Mouse (Mus musculus): ENCODE results near the gene Fam189a2.
A peak's percentile ranks its signal among the peaks of the same experiment; 100 is the strongest.

Fam189a2 gene

DNA sequence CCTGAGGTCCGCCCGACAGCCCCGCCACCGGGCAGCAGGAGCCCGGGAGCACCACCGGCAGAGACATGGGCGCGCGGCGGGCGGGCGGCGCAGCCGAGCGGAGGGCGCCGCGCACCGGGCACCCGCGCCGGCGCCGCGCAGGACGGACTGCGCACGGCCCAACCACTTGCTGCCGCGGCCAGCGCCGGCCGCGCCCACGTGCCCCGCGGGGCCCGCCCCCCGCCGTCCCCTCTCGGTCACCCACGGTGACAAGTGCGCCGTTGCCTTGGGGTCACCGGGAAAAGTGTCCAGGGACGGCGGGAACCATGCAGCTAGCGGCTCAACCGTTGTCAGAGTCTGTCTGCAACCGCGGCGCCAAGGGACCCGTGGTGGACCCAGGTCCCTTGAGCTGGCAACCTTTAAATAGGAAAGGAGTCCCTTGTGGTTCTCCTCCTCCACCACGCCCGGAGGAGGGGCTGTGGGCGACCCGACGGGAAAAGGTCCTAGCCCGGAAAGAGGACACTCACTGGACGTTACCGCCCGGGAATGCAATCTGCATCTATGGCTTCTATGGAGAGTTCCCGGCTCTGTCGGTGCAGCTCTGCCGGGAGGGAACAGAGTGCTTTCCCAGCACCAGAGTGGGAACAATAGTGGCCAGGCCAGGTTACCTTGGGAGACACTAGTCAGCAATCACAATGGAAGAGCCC, at the start of gene Fam189a2:
Fam189a2 (minus strand) TSS at position 149 of the 686 bp plus-strand sequence.
- DNase-seq (ENCODE audit: low spot score), result no peak

DNA sequence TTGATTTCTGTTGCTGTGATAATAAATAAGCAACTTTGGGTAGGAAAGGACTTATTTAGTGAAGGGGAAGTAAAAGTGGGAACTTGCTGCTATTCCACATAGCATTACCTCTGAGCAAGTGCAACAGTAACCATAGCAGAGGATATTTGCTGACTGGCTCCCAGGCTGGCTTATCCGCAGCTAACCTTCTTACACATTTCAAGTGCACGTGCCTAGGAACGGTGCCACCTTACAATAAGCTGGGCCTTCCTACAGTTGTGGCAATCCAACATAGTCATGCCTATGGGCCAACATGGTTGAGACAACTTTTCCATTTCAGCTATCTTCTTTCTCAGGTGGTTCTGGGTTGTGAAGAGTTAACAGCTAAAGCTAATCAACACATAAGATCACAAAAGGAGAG, 46.8 kb upstream of the Fam189a2 start:
- DNase-seq (ENCODE audit: low spot score), result no peak

DNA sequence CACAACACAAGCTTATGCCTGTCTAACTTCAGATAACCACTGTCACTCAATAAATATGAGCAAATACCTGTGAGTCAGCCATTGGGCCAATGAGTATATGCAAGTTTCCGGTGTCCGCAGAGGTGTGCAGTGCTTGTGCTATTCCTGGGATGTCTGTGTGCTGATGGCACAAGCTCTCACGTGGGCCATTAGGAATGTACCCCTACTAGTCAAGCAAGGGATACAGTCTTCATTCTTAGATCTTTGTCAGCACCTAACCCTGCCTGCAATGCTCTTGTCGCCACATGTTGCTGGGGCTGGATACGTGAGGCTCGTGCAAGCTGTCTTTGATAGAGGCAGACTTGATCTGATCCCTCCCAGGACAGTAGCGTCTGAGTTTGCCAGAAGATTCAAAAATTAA, 45.7 kb upstream of the Fam189a2 start:
- no peak for DNase-seq (ENCODE audit: low spot score)

DNA sequence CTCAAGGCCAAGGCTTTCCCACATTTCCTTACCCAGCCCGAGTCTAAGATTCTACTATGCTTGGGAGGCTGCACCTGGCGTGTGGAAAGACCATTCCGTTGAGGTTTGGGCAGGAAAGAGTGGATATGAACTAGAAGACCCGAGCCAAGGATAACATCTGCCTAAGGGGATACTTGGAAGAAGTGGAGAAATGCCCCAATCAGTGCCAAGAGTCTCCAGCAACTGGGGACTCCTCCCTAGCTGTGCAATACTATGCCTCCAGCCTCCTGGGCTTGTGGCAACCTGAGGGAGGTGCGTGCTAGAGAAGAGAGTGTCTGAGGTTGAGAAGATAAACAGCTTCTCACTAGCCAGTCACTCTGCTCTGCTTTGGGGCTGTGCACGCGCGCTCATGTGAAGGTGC, 45.1 kb upstream of the Fam189a2 start:
- DNase-seq (ENCODE audit: low spot score), result peak; percentile 34

DNA sequence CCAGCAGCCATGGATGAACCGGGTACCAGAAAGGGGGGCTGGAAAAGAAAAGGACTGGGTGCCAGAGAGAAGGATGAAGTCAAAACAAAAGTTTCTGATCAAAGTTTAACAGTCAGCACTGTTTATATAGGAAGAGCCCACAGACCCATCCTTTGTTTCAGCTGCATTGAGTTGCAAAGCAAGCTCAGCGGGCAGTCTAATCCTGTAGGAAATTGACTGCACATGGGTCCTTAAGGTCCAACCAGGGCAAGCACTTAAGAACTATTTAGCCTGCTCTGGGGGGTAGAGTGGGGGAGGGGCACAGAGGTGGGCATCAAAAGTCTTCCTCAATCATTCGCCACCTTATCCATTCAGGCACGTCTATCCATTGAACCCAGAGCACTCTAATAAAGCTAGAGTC, 42.3 kb upstream of the Fam189a2 start:
- DNase-seq (ENCODE audit: low spot score), result no peak

DNA sequence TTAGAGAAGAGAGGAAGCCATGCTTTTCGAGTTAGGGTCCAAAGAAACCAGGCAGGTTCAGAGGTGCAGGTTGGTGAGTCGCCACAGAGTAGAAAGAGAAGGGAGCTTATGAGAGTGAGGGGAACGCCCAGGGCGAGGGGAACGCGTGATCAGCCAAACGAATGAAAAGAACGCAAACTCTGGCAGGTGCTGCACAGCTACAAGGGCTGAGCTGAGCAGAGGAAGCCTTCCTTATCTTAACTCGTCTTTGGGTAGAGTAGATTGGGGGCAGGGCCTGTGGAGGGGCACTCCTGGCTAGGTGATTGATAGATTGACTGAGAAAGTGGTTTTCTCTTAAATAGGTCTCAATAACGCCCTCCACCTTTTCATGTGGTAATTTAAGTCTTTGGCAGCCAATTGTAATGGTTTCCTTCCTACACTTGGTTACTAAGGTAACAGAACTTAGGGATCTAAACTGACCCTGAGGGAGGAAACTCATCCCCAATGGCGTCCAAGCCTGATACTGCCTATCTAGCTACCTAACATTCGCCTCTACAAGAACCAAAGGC, 33.6 kb upstream of the Fam189a2 start:
- no peak for DNase-seq (ENCODE audit: low spot score)

DNA sequence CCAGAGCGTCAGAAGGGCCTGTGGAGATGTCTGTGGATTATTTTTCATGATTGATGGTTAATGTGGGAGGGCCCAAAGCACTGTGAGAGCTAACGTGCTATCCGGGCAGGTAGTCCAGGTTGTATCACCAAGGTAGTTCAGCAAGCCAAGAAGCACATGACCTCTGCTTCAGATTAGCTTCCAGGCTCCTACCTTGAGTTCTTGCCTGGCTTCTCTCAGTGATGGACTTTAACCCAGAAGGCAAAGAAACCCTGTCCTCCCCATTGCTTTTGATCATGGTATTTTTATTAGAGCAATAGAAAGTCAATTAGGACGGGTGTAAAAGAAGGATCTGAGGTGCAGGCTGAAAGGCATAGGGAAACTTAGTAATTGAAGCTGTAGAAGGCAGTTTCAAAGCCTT, 32.8 kb upstream of the Fam189a2 start:
- DNase-seq (ENCODE audit: low spot score), result no peak

DNA sequence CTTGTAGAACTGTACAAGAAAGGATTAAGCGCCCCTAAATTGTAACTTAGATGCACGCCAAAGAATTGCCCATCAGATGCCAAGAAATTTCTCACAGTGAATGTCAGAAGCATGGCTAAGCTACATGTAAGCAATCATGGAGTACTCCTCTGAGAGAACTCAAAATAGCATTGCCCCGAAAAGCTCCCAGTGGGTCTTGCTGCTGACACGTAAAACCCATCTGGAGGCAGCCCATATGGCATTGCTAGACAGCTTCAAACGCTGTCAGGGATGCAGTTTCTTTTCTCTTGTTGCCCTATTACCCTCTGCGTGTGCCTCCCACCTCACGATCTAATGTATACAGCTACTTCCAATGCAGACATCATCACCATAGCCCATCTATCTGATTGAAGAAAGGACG, 28.0 kb upstream of the Fam189a2 start:
- no peak for DNase-seq (ENCODE audit: low spot score)

DNA sequence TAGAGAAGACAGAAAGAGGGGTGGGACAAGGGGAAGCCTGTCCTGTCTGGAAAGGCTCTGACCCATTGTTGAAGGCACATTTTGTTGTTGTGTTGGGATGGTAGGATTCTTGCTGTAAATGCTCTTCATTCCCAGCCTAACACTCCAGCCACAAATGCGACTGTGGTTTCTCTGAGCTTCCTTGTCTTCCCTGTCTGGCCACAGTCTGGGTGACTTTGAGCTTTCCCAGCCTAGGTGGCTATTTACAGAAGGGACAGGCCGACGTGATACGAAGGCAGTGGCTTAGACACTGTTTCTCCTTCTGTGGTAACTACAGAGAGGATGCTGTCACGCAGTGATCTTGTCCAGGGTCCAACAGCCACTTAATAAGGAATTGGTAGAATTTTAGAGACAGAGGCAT, 27.2 kb upstream of the Fam189a2 start:
- DNase-seq (ENCODE audit: low spot score), result no peak

DNA sequence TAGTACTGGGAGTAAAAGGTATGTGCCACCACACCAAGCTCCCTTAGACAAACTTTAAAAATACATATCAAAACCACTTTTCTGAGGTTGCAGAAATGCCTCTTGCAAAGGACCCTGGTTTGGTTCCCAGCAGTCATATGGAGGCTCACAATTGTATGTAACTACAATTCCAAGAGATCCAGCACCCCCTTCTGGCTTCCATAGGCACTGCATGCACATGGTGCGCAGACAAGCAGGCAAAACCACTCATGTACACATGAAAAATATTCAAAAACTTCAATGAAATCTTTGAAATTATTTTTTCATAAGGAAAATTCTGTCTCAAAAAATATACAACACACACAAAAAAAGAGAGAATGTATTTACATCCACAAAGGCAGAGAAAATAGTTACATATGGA, 26.1 kb upstream of the Fam189a2 start:
- no peak for DNase-seq (ENCODE audit: low spot score)

DNA sequence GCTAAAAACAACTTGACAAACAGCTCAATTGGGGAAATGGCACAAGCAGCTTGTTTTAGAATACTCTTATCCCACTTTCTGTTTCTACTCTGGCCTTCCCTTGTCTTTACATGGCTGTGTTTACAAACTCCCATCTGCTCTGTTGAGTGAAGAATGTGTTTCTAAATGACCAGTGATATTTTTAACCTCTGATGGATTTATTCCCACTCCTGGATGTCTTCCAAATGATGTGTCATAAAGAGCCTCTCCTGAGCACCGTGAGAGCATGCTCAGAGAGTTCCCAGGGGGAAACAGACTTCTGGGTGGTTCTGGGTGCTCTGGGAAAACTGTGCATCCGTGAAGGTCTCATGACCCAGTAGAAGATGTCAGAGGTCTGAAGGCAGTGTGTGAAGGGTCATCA, 24.1 kb upstream of the Fam189a2 start:
- DNase-seq (ENCODE audit: low spot score), result peak; percentile 98

DNA sequence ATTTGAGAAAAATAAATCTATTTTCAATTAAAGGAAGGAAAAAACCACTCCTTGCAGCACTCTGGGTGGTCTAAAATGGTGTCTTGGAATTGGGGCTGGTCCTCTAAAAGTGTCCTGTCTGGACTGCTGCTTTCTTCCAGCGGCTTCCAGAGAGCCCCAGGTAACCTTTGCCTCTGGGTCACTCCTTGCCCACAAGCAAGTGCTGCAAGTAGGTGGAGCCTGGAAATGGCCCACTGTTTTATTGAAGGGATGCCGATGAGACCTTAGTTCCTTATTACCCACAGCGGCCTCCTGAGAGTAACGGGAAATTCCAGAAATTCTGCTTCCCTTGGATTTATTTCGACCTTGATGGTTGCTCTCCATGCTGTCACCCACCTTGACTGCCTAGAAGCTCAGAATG, 23.4 kb upstream of the Fam189a2 start:
- DNase-seq (ENCODE audit: low spot score), result peak; percentile 49

DNA sequence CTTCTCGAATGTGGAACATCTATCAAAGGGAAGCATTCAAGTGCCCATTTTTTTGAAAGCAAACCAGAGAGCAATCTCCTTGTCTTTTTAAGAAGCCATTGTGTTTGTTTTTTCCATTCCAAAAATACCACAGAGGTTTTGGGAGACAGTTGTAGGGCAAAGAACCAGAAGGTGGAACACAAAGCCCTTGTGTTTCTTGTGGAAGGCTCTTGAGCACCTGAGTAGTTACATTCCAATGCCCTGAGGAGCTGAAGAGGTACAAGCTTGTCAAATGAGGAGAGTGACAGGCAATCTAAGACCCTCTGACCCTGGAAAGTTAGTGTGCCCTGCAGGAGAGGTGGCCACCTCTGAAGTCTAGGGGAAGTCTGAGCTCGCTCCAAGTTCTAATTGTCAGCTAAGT, 19.7 kb upstream of the Fam189a2 start:
- DNase-seq (ENCODE audit: low spot score), result no peak

DNA sequence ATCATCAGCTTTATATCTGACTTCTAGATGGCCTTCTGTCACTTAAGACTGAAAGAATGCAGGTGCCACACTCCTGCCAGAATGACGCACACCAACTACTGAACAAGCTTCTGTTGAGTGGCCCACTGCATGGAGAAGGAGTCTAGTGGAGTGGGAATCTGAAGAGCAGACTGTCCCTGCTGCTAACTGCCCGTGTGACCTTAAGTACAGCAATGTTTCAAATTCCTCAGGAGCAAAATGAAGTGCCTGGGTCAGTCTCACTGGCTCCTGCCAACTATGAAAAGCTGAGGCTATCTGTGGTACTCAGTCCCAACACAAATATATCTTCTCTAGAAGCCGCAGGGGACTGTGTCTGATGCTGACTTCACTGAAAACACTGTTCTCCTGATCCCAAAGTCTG, 18.5 kb upstream of the Fam189a2 start:
- no peak for DNase-seq (ENCODE audit: low spot score)

DNA sequence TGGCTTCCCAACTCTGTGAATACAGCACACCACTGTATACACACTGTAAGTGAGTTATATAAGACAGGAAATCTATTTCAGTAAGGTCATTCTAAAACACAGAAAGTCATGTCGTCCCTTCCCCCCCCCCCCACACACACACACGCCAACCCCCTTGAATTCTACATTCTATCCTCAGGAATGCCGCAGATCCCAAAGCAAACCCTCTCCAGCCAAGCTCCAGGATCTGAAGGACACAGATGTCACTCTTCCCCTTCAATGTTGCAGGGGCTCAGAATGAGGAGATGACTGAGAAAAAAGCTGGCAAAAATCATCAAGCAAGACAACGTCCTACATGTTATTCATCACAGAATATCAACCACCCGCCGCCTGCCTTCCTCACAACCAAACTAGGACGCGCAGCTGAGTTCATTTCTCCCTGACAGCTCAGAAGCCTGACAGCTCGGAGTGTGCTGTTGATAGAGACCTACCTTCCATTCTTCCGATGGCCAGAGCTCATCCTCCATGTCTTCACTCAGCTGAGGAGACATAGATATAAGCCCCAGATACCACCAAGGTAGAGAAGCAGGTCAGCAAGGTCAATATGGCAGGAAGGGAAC, 15.7 kb upstream of the Fam189a2 start:
- no peak for DNase-seq (ENCODE audit: low spot score)

DNA sequence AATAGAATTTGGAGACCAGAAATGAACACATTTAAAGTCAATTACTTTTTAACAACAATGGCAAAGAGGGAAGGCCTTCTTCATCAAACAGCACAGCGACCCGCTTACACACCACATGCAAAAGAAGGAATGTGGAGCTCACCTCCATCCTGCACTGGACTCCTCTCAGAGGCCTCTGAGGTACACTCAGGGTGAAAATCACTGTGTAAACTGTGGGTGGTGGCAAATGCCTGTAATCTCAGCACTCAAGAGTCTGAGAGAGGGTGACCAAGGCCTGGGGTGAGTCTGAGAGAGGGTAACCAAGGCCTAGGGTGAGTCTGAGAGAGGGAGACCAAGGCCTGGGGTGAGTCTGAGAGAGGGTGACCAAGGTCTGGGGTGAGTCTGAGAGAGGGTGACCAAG, 11.6 kb upstream of the Fam189a2 start:
- DNase-seq (ENCODE audit: low spot score), result no peak

DNA sequence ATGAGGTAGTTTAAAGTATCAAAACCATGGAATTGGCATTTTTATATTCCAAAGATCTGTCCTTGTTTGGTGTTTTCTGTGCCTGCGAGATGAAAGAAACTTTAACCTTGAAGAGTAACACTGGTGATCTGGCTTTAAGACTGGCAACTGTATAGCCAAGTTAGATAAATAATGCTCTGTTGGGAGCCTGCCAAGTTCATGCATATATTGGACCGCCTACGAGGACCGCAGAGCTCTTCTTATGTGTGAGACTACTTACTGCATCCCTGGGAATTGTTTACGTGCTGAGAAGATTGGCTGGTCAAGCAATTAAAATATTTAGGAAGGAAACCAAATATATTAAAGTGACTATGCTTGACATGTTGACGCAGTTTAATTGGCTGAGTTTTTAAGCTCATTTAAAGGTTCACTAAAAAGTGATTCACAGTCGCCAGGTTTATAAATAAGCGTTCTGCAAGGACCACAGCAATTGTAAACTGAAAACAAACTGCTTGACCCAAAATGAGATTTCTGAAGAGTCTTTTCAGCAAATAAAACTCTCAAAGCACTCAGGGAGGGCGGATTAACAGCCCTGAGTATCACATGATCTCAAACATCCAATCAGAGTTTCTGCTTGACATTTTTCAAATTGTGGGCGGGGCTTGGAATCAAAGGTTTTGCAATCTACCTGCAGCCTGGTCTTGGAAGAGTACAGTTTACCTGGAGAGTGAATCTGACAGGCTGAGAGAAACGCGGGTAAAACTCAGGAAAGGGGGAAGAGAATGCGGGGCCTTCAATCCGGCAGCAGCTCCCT, 8.4 kb upstream of the Fam189a2 start:
- DNase-seq (ENCODE audit: low spot score), result no peak

DNA sequence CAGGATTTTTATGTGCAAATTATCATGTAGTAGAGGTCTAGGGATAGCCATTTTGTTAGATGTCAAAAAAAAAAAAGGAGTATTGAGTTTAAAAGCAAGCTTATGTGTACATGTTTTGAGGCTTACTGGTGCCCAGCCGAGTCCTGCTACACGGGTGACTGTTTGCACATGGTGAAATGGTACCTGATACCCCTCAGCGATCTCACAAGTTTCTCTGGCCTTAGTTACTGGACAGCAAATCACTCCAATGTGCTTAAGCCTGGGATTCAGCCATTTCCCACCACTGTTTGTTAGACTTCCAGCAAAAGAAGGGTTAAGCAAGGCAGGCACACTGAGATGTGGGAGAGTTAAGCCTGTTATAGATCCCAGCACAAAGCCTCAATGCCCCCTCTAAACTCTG, 3.5 kb upstream of the Fam189a2 start:
- DNase-seq (ENCODE audit: low spot score), result no peak

DNA sequence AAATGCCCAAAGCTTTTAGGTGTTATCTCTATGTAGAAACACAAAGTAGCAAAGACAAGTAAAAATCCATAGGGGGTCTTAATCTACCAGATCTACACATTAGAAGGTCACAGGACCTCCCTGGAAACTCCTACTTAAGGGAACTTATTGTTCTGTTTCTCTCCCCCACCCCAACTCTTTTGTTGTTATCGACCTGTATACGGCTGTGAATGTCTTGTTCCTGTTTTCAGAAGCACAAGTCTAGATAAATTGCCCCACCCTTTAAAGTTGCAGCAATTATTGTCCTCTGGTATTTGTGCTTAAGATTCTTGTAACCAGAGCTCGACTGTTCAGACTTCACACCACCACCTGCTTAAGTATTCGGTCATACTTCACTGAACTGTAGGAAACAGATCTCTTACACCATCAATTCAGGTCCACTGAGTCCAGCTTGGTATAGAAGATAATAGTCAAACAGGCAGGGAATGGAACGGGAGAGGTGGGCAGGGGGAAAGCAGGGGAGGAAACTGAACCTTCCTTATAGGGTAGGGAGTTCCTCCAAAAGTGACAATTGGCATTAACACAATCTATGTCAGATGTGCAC, 1.9 kb upstream of the Fam189a2 start:
- no peak for DNase-seq (ENCODE audit: low spot score)

DNA sequence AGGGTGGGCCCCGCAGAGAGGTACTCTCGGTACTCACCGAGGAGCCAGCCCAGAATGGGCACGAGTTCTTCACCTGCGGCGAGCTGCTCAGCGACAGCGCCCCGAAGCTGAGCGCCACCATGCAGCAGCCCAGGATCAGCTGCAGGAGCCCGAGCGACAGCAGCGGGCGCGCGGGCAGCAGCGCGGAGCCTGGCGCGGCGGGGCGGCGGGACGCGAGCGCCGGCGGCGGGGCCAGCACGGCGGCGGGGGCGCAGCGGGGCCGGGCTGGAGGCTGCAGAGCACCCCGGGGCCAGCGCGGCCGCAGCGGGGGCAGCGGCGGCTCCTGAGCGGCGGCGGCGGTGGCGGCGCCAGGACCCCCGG, 328 bp downstream of the Fam189a2 start:
- DNase-seq (ENCODE audit: low spot score), result no peak

DNA sequence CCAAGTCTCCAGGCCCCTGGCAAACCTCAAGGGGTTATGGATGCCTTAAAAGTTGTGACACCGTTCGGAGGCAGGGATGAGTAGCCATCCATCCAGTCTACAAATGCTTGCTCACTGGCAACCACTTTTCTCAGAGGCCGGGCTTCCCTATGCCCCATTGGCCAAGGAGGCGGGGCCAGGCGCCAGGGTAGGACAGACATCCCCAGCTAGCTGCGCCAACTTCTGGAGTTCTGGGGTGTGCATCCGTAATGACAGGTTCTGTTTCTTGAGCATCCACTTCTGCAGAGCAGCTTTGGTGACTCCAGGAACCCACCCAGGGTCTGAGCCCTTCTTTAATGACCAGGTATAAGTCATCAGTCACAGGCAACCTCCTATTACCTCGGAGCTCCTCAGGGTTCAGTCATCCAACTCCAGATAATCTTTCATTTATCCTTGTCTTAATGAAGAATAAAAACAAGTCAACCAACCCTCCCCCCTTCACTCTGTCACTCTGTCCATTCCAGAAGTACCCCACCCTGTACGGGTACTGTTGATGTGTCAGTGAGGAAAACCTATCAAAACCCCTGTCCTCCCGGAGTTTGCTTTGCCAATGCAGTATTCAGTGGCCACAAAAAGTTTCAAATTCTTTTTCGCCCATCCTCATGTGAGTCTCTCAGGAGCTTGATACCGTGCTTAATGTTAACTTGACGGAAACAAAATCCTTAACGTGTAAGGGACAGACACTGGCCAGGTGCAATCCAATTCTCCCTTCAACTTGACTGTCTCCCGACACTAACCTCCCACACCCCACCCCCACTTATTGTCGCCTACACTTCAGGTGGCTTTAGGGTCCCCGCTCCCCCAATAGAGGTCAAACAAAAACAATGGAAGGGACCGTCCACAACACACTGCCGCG, 956 bp downstream of the Fam189a2 start:
- DNase-seq (ENCODE audit: low spot score), result no peak

DNA sequence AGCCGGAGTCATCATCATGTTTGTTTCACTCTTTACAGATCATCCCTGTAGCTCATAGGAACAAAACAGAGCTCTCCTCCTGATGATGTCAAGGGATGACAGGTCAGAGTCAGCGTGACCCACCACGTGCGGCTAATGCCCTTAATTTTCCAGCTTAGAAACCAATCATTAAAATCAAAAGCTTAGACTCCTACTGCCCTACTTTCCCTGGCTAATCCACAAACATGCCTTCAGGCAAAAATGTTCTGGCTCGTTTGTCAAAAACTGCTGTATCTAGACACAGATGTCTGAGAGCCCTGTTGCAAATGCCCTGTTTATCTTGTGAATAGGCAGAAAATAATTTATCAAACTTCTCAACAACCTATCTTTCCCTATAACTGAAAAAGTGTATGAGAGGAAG, 4.9 kb downstream of the Fam189a2 start:
- DNase-seq (ENCODE audit: low spot score), result peak; percentile 37
